Mouse (Mus musculus) forebrain, embryonic 11.5 days (tissue): ENCODE data around the gene Aoc1. TPM values are rescaled to one million over a fixed set of nuclear protein-coding genes. Genes with fewer than 3 reads are reported as not detected.

Experiments used
- ATAC-seq: fragments of 200-750 bp; cut with Nextera tagmentation; replicated peaks from 2 replicates; pipeline ENCODE4 v1.8.0; 2017; ENCODE audit warnings: moderate TSS enrichment; ENCODE audit not compliant: low FRiP score
- DNase-seq: peaks from one replicate; pipeline ENCODE4 v3.0.0-alpha.2; 2017; ENCODE audit warnings: low spot score
- H3K27ac ChIP-seq: fragments of 300-500 bp; sonication (generic); 2 replicates; pipeline ENCODE4 v1.5.1; 2014; ENCODE audit warnings: low read depth, low read length
- H3K27me3 ChIP-seq: fragments of 300-500 bp; sonication (generic); 2 replicates; pipeline ENCODE4 v1.6.1; 2014; ENCODE audit warnings: mild to moderate bottlenecking, low read length, mixed read lengths; ENCODE audit not compliant: control insufficient read depth, insufficient read depth
- H3K36me3 ChIP-seq: fragments of 300-500 bp; sonication (generic); 2 replicates; pipeline ENCODE4 v1.6.1; 2014; ENCODE audit warnings: mild to moderate bottlenecking, low read length, moderate library complexity, mixed read lengths; ENCODE audit not compliant: control insufficient read depth, insufficient read depth
- H3K4me1 ChIP-seq: fragments of 300-500 bp; sonication (generic); replicated peaks from 2 replicates; pipeline ENCODE4 v1.6.1; 2014; ENCODE audit warnings: low read length, mixed read lengths; ENCODE audit not compliant: control insufficient read depth, insufficient read depth
- H3K4me2 ChIP-seq: fragments of 300-500 bp; sonication (generic); 2 replicates; pipeline ENCODE4 v1.6.1; 2014; ENCODE audit warnings: low read depth, mild to moderate bottlenecking, low read length, moderate library complexity, mixed read lengths; ENCODE audit not compliant: severe bottlenecking
- H3K4me3 ChIP-seq: fragments of 300-500 bp; sonication (generic); 2 replicates; pipeline ENCODE4 v1.5.1; 2014; ENCODE audit warnings: low read depth, low read length
- H3K9ac ChIP-seq: fragments of 300-500 bp; sonication (generic); 2 replicates; pipeline ENCODE4 v1.6.1; 2014; ENCODE audit warnings: low read length
- H3K9me3 ChIP-seq: fragments of 300-500 bp; sonication (generic); 2 replicates; pipeline ENCODE4 v1.6.1; 2016; ENCODE audit warnings: low read length, mixed read lengths; ENCODE audit not compliant: control insufficient read depth
- WGBS: fragments of 180-500 bp; shearing (Covaris S2); extraction: QIAGEN DNeasy Blood & Tissue Kit; methylation state at CpG from one replicate; pipeline ENCODE4 v1.1.7; 2014; 5-methylcytosine and 5-hydroxymethylcytosine counted together
- polyA plus RNA-seq: library from polyadenylated mRNA; unstranded; fragments of >200 nt; fragmentation: Nextera tagmentation; extraction: Ambion mirVana; gene quantifications from 2 replicates; pipeline ENCODE4 v1.2.1, GENCODE M21; 2014

Gene Aoc1
- polyA plus RNA-seq, 1 experiment from 2014 or later: not detected

- peak; percentile 77 for DNase-seq
- H3K36me3 ChIP-seq: no peaks in the 10 kb centered on the region
- 0% methylated on average over 29 of the region's 29 CpGs for WGBS
- H3K4me2 ChIP-seq: peak overlapping the region; percentile 61
- peak; percentile 64 for ATAC-seq
- H3K9ac ChIP-seq: peak overlapping the region; percentile 56; the same call in 1 of the 2 replicates
- H3K27ac ChIP-seq: peak overlapping the region; percentile 37; the same call in 1 of the 2 replicates
- H3K4me3 ChIP-seq: peak overlapping the region; percentile 22
- H3K9me3 ChIP-seq: no peaks in the 10 kb centered on the region
- no peaks in the 10 kb centered on the region; the same call in 1 of the 2 replicates for H3K4me1 ChIP-seq
- H3K27me3 ChIP-seq: no peaks in the 10 kb centered on the region
Observed at GRCm38 (mm10) chr6:48851820-48852491, 20.7 kb upstream of the Aoc1 start.

- no peak overlapping the region for H3K4me2 ChIP-seq
- H3K9ac ChIP-seq: no peak overlapping the region
- no peak overlapping the region for H3K27ac ChIP-seq
- H3K4me1 ChIP-seq: no peaks in the 10 kb centered on the region; the same call in 1 of the 2 replicates
- no peak overlapping the region for H3K4me3 ChIP-seq
- no peaks in the 10 kb centered on the region for H3K27me3 ChIP-seq
- DNase-seq (no peak), ATAC-seq (no peak)
- no peaks in the 10 kb centered on the region for H3K36me3 ChIP-seq
- H3K9me3 ChIP-seq: no peaks in the 10 kb centered on the region
- 95% methylated on average over 2 of the region's 2 CpGs for WGBS
Observed at GRCm38 (mm10) chr6:48854155-48854554, 18.5 kb upstream of the Aoc1 start.

- DNase-seq (no peak), ATAC-seq (no peak)
- no peak overlapping the region for H3K27ac ChIP-seq
- no peaks in the 10 kb centered on the region for H3K4me1 ChIP-seq
- 53% methylated on average over 8 of the region's 8 CpGs for WGBS
- H3K27me3 ChIP-seq: peaks cover 3% of the 10 kb centered on the region; the same call in 1 of the 2 replicates
- no peak overlapping the region for H3K4me2 ChIP-seq
- H3K4me3 ChIP-seq: no peak overlapping the region
- no peaks in the 10 kb centered on the region for H3K36me3 ChIP-seq
- no peaks in the 10 kb centered on the region for H3K9me3 ChIP-seq
- no peak overlapping the region for H3K9ac ChIP-seq
Observed at GRCm38 (mm10) chr6:48857613-48858302, 14.9 kb upstream of the Aoc1 start.

GRCm38 (mm10) chr6:48860130-48860815 is 12.4 kb upstream of the Aoc1 start:
- DNase-seq (peak; percentile 72), ATAC-seq (no peak)
- no peaks in the 10 kb centered on the region for H3K4me1 ChIP-seq
- H3K9me3 ChIP-seq: no peaks in the 10 kb centered on the region
- no peaks in the 10 kb centered on the region for H3K36me3 ChIP-seq
- H3K4me2 ChIP-seq: peak overlapping the region; percentile 15; the same call in 1 of the 2 replicates
- H3K27me3 ChIP-seq: peaks cover 16% of the 10 kb centered on the region
- H3K27ac ChIP-seq: no peak overlapping the region
- WGBS: 12% methylated on average over 23 of the region's 23 CpGs
- 0 out of 2 replicates have a peak overlapping the region, but pooled peaks have one; percentile 12 for H3K4me3 ChIP-seq
- H3K9ac ChIP-seq: no peak overlapping the region; the same call in 1 of the 2 replicates

- Histone ChIP-seq H3K4me2 (no peak overlapping the region), H3K9me3 (no peaks in the 10 kb centered on the region), H3K4me1 (no peaks in the 10 kb centered on the region), H3K4me3 (no peak overlapping the region), H3K9ac (no peak overlapping the region), H3K27me3 (peaks cover 20% of the 10 kb centered on the region), H3K36me3 (no peaks in the 10 kb centered on the region), H3K27ac (no peak overlapping the region)
- 71% methylated on average over 1 of the region's 1 CpGs for WGBS
- no peak for ATAC-seq
- no peak for DNase-seq
Observed at GRCm38 (mm10) chr6:48860851-48861250, 11.8 kb upstream of the Aoc1 start.

- peaks cover 20% of the 10 kb centered on the region for H3K27me3 ChIP-seq
- H3K27ac ChIP-seq: no peak overlapping the region
- no peaks in the 10 kb centered on the region for H3K9me3 ChIP-seq
- no peak overlapping the region for H3K4me3 ChIP-seq
- H3K36me3 ChIP-seq: no peaks in the 10 kb centered on the region
- WGBS: 76% methylated on average over 12 of the region's 12 CpGs
- H3K4me1 ChIP-seq: no peaks in the 10 kb centered on the region
- ATAC-seq (no peak), DNase-seq (no peak)
- no peak overlapping the region for H3K4me2 ChIP-seq
- no peak overlapping the region for H3K9ac ChIP-seq
Observed at GRCm38 (mm10) chr6:48861616-48862280, 10.9 kb upstream of the Aoc1 start.

- ATAC-seq (no peak), DNase-seq (no peak)
- Histone ChIP-seq H3K9me3 (no peaks in the 10 kb centered on the region), H3K27ac (no peak overlapping the region), H3K27me3 (peaks cover 23% of the 10 kb centered on the region), H3K4me1 (peaks cover 4% of the 10 kb centered on the region; the same call in 1 of the 2 replicates), H3K9ac (no peak overlapping the region), H3K36me3 (no peaks in the 10 kb centered on the region), H3K4me2 (no peak overlapping the region), H3K4me3 (no peak overlapping the region)
- WGBS: 84% methylated on average over 4 of the region's 4 CpGs
Observed at GRCm38 (mm10) chr6:48862816-48863215, 9.9 kb upstream of the Aoc1 start.

- Histone ChIP-seq H3K4me2 (no peak overlapping the region), H3K27ac (no peak overlapping the region), H3K4me1 (peaks cover 4% of the 10 kb centered on the region; the same call in 1 of the 2 replicates), H3K9me3 (no peaks in the 10 kb centered on the region), H3K27me3 (peaks cover 28% of the 10 kb centered on the region), H3K36me3 (no peaks in the 10 kb centered on the region), H3K9ac (no peak overlapping the region), H3K4me3 (no peak overlapping the region)
- ATAC-seq: no peak
- no peak for DNase-seq
- 91% methylated on average over 7 of the region's 7 CpGs for WGBS
Observed at GRCm38 (mm10) chr6:48863488-48863887, 9.2 kb upstream of the Aoc1 start.
